Mouse (Mus musculus) liver, embryonic 15.5 days (tissue): ENCODE measurements around the gene Cd80. TPM values are rescaled to one million over a fixed set of nuclear protein-coding genes. Genes with fewer than 3 reads are reported as not detected.
A peak's percentile ranks its signal among the peaks of the same experiment; 100 is the strongest.

Source experiments
- ATAC-seq: fragments of 200-750 bp; cut with Nextera tagmentation; 2 replicates; pipeline ENCODE4 v1.8.0; 2017; ENCODE audit warnings: moderate number of reproducible peaks, mild to moderate bottlenecking, moderate library complexity; ENCODE audit not compliant: insufficient read depth
- H3K27ac ChIP-seq: fragments of 300-500 bp; sonication (generic); replicated peaks from 2 replicates; pipeline ENCODE4 v1.5.1; 2015; ENCODE audit warnings: mild to moderate bottlenecking, inconsistent platforms
- H3K27me3 ChIP-seq: fragments of 300-500 bp; sonication (generic); 2 replicates; pipeline ENCODE4 v1.6.1; 2015; ENCODE audit warnings: mild to moderate bottlenecking, inconsistent platforms
- H3K36me3 ChIP-seq: fragments of 300-500 bp; sonication (generic); replicated peaks from 2 replicates; pipeline ENCODE4 v1.6.1; 2015; ENCODE audit warnings: moderate library complexity, mild to moderate bottlenecking, inconsistent platforms
- H3K4me1 ChIP-seq: fragments of 300-500 bp; sonication (generic); replicated peaks from 2 replicates; pipeline ENCODE4 v1.6.1; 2015; ENCODE audit warnings: inconsistent platforms
- H3K4me2 ChIP-seq: fragments of 300-500 bp; sonication (generic); 2 replicates; pipeline ENCODE4 v1.6.1; 2015; ENCODE audit warnings: moderate library complexity, mild to moderate bottlenecking, inconsistent platforms
- H3K4me3 ChIP-seq: fragments of 300-500 bp; sonication (generic); replicated peaks from 2 replicates; pipeline ENCODE4 v1.5.1; 2015; ENCODE audit warnings: mild to moderate bottlenecking, inconsistent platforms
- H3K9ac ChIP-seq: fragments of 300-500 bp; sonication (generic); 2 replicates; pipeline ENCODE4 v1.6.1; 2015; ENCODE audit warnings: moderate library complexity, mild to moderate bottlenecking, inconsistent platforms
- H3K9me3 ChIP-seq: fragments of 300-500 bp; sonication (generic); replicated peaks from 2 replicates; pipeline ENCODE4 v1.6.1; 2016; ENCODE audit warnings: inconsistent platforms
- WGBS: fragments of 180-500 bp; shearing (Covaris S2); methylation state at CpG from one replicate; pipeline ENCODE4 v1.1.7; 2015; ENCODE audit warnings: mixed read lengths; ENCODE audit not compliant: insufficient replicate concordance; 5-methylcytosine and 5-hydroxymethylcytosine counted together
- polyA plus RNA-seq: library from polyadenylated mRNA; unstranded; fragments of >200 nt; fragmentation: Nextera tagmentation; extraction: Ambion mirVana; gene quantifications from 2 replicates; pipeline ENCODE4 v1.2.1, GENCODE M21; 2015

Cd80 gene
- polyA plus RNA-seq, 1 experiment from 2014 or later, result 0.28 TPM

DNA sequence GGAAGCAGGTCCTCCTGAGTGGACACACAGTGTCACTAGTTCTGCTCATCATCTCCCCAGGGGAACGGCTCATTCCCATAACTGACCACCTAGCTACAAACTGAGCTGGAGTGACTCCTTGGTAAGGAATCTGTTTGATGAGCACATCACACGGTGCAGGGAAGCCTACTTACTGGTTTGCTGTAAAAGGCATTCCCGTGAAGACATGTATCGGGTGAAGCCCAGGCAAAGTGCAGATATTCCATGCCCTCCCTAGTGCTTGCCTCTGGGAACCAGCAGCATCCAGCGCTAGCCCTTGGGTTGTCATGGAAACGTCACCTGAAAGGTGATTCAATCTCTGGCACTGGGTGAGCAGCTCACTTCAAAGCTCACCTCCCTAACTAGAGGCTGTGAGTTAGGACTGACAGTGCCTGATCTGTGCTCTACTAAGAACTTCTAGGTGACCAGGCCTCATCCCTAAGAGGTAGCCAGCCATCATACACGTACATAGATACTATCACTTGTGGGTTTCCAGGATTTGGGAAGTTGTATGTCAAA lies 41.3 kb downstream of the Cd80 start:
- Histone ChIP-seq H3K4me1 (no peaks in the 10 kb centered on the region), H3K36me3 (peaks cover 28% of the 10 kb centered on the region)
- WGBS, result 70% methylated on average over 7 of the region's 7 CpGs

DNA sequence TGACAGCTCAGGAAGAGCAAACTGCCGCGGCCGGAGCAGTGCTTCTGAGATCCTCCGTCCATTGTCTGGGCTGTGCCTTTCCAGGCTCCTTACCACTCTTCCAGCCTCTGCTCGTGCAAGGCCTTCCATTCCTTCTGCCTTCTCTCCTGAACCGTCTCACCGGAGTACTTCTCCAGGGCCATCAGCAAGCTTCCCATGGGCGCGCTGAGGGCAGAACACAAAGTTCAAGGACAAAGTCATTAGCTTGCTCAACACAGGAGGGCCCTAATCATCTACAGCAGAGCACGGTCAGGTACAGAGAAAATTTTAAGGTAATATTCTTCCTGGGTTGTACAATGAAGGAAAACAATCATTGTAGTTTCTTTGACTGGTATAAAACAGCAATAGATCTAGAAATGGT lies 47.1 kb downstream of the Cd80 start:
- H3K4me1 ChIP-seq, result no peaks in the 10 kb centered on the region
- H3K27ac ChIP-seq, result no peak overlapping the region
- H3K4me3 ChIP-seq, result no peak overlapping the region
- ATAC-seq, result no peak
- no peak overlapping the region for H3K4me2 ChIP-seq
- H3K9ac ChIP-seq, result no peak overlapping the region
- no peaks in the 10 kb centered on the region for H3K27me3 ChIP-seq
- H3K36me3 ChIP-seq, result peaks cover 54% of the 10 kb centered on the region
- WGBS, result 82% methylated on average over 10 of the region's 10 CpGs
- H3K9me3 ChIP-seq, result no peaks in the 10 kb centered on the region

More for the DNA sequence above, 41.3 kb downstream of the Cd80 start:
- Histone ChIP-seq H3K4me2 (no peak overlapping the region), H3K27me3 (no peaks in the 10 kb centered on the region), H3K4me3 (no peak overlapping the region), H3K9ac (no peak overlapping the region), H3K9me3 (no peaks in the 10 kb centered on the region), H3K27ac (no peak overlapping the region)
- ATAC-seq, result no peak

GRCm38 (mm10) chr16:38503528-38503927 lies 48.2 kb downstream of the Cd80 start:
- no peak overlapping the region for H3K27ac ChIP-seq
- H3K36me3 ChIP-seq, result peaks cover 57% of the 10 kb centered on the region
- no peaks in the 10 kb centered on the region for H3K27me3 ChIP-seq
- 63% methylated on average over 4 of the region's 4 CpGs for WGBS
- no peaks in the 10 kb centered on the region for H3K4me1 ChIP-seq
- H3K9me3 ChIP-seq, result no peaks in the 10 kb centered on the region
- H3K9ac ChIP-seq, result no peak overlapping the region
- no peak overlapping the region for H3K4me3 ChIP-seq
- no peak overlapping the region for H3K4me2 ChIP-seq
- no peak for ATAC-seq

DNA sequence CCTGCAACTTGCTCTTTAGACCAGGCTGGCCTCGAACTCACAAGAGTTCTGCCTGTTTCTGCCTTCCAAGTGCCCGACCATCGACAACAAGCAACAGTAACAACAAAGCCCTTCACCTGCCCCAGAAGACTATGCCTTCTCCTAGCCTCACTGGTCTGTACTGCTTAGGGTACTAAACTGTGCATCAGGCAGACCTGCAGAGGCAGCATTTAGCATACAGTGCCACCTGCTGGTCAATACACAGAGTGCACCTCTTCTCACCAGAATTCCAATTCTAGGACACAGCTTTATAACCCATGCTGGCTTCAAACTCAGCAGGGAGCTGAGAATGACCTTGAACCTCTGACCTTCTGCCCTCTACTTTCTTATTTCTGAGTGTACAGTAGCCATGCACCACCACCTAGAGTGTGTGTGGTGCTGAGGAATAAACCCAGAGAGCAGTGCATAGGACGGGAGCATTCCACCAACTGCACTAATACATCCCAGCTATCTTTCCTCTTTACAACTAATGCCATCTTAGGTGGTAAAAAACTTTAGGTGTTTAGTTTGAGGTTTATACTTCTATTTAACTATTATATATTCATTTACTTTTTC lies 50.8 kb downstream of the Cd80 start:
- peaks cover 53% of the 10 kb centered on the region for H3K36me3 ChIP-seq
- no peaks in the 10 kb centered on the region for H3K9me3 ChIP-seq
- H3K4me1 ChIP-seq, result no peaks in the 10 kb centered on the region
- H3K27ac ChIP-seq, result no peak overlapping the region
- no peaks in the 10 kb centered on the region for H3K27me3 ChIP-seq
- WGBS, result 59% methylated on average over 4 of the region's 4 CpGs
- H3K4me3 ChIP-seq, result no peak overlapping the region
- no peak overlapping the region for H3K4me2 ChIP-seq
- peak; percentile 60; the same call in 1 of the 2 replicates for ATAC-seq
- H3K9ac ChIP-seq, result no peak overlapping the region

GRCm38 (mm10) chr16:38510846-38511245 lies 55.5 kb downstream of the Cd80 start:
- no peak overlapping the region for H3K4me3 ChIP-seq
- no peak for ATAC-seq
- no peak overlapping the region for H3K9ac ChIP-seq
- H3K9me3 ChIP-seq, result no peaks in the 10 kb centered on the region
- no peak overlapping the region for H3K27ac ChIP-seq
- H3K27me3 ChIP-seq, result no peaks in the 10 kb centered on the region
- peaks cover 44% of the 10 kb centered on the region for H3K36me3 ChIP-seq
- no peak overlapping the region for H3K4me2 ChIP-seq
- 85% methylated on average over 2 of the region's 2 CpGs for WGBS
- no peaks in the 10 kb centered on the region for H3K4me1 ChIP-seq

GRCm38 (mm10) chr16:38519140-38519539 lies 63.8 kb downstream of the Cd80 start:
- WGBS, result 95% methylated on average over 2 of the region's 2 CpGs
- Histone ChIP-seq H3K4me1 (peaks cover 22% of the 10 kb centered on the region), H3K27me3 (no peaks in the 10 kb centered on the region), H3K9me3 (no peaks in the 10 kb centered on the region), H3K4me2 (no peak overlapping the region), H3K27ac (no peak overlapping the region), H3K36me3 (peaks cover 23% of the 10 kb centered on the region), H3K9ac (no peak overlapping the region), H3K4me3 (no peak overlapping the region)
- ATAC-seq, result no peak

DNA sequence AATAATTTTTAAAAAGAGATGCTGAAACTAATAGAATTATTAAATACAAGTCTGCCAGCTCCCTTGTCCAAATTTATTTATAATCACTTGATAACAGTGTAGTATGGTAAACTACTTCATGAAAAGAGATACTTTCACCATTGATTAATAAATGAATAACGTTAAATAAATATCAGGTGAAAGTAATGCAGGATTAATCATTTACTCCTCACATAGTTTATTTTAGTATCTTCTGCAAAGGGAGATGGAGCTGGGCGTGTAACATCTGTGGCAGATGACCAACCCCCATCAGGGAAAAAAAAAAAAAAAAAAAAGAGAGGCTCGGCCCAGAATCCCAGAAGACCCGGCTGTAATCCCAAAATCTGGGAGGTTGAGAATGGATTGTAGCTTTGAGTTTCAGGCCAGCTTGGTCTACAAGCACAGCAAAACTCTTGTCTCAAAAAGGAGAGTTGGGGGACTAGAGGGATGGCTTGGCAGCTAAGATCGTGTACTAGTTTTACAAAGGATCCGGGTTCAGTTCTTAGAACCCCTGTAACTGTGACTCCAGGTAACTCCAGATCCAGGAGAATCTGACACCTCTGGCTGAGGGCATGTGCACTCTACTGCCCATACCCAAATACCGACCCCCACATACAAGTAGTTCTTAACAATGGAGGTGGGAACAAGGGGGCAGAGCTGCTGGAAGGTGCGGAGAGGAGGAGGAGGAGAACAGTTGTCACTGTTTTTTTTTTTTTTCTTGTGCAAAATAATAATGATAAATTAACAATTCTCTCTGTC lies 66.0 kb downstream of the Cd80 start:
- Histone ChIP-seq H3K4me1 (peaks cover 22% of the 10 kb centered on the region), H3K27me3 (no peaks in the 10 kb centered on the region), H3K27ac (no peak overlapping the region), H3K9ac (peak overlapping the region; percentile 98), H3K4me2 (peak overlapping the region; percentile 84), H3K4me3 (peak overlapping the region; percentile 100), H3K36me3 (peaks cover 26% of the 10 kb centered on the region), H3K9me3 (no peaks in the 10 kb centered on the region)
- no peak for ATAC-seq
- 21% methylated on average over 8 of the region's 8 CpGs for WGBS

- peak; percentile 98 for ATAC-seq
- Histone ChIP-seq H3K4me1 (peaks cover 22% of the 10 kb centered on the region), H3K27ac (peak within 1 kb of the TSS; percentile 99), H3K27me3 (no peaks in the 10 kb centered on the region), H3K36me3 (peaks cover 25% of the 10 kb centered on the region), H3K9ac (peak within 1 kb of the TSS; percentile 98), H3K9me3 (no peaks in the 10 kb centered on the region), H3K4me3 (peak within 1 kb of the TSS; percentile 100), H3K4me2 (peak within 1 kb of the TSS; percentile 84)
- WGBS, result under 1% methylated on average over 73 of the region's 73 CpGs
Measured at GRCm38 (mm10) chr16:38522129-38523084, 67.0 kb downstream of the Cd80 start, which contains the start of gene Timmdc1. Gene Timmdc1, minus strand, starts transcription at chr16:38522663.

- no peaks in the 10 kb centered on the region for H3K9me3 ChIP-seq
- no peak overlapping the region for H3K27ac ChIP-seq
- no peak overlapping the region for H3K4me2 ChIP-seq
- H3K4me3 ChIP-seq, result no peak overlapping the region
- H3K27me3 ChIP-seq, result no peaks in the 10 kb centered on the region
- ATAC-seq, result no peak
- 62% methylated on average over 6 of the region's 6 CpGs for WGBS
- H3K9ac ChIP-seq, result no peak overlapping the region
- H3K4me1 ChIP-seq, result peaks cover 13% of the 10 kb centered on the region
- H3K36me3 ChIP-seq, result peaks cover 30% of the 10 kb centered on the region
Measured at GRCm38 (mm10) chr16:38526264-38526663, 70.9 kb downstream of the Cd80 start.

- H3K36me3 ChIP-seq, result peaks cover 23% of the 10 kb centered on the region
- no peaks in the 10 kb centered on the region for H3K4me1 ChIP-seq
- H3K9me3 ChIP-seq, result no peaks in the 10 kb centered on the region
- WGBS, result 38% methylated on average over 8 of the region's 8 CpGs
- H3K9ac ChIP-seq, result no peak overlapping the region
- no peaks in the 10 kb centered on the region for H3K27me3 ChIP-seq
- H3K27ac ChIP-seq, result no peak overlapping the region
- H3K4me3 ChIP-seq, result no peak overlapping the region
- H3K4me2 ChIP-seq, result no peak overlapping the region
- no peak for ATAC-seq
Measured at GRCm38 (mm10) chr16:38536544-38537146, 81.3 kb downstream of the Cd80 start.
